Mouse (Mus musculus) thymus, postnatal 36 days (tissue): Measurements from ENCODE around the gene Adprh.

Source experiments
- DNase-seq, 2 experiments: peaks; one replicate each; pipeline ENCODE4 v3.0.0; 2022; ENCODE audit warnings: mixed read lengths in 2 of 2

Adprh gene

DNA sequence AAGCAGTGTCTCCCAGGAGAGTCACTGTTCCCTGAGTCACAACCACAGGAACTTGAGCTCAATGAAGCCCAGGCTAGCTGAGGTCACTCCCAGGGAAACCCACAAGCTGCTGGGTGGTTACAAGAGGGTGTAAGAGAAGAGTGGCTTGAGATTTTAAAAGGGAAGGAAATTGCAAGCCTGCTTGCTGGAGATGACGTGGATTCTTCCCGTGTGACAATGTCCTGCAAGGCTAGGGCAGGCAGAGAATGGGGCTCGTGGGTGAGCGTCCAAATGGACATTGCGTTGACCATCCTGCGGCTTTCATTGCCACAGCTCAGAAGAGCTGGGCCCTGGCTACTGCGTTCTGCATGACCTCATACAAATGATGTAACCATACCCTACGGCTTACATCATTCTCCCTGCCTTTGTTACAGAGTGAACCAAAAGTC is 58.3 kb downstream of the Adprh start:
- no peak for DNase-seq
